Comparison of ENCODE assay signal across 31 mouse cellular contexts in genomic region chr6:94664000-94664399, GRCm38 (mm10). TPM values are rescaled to one million over a fixed set of nuclear protein-coding genes. Genes with fewer than 3 reads are reported as not detected.
DNase-seq lines count a peak whose midpoint lies in the region; ATAC-seq lines count a peak whose summit lies in the region.
"Had no signal": no experiment of that assay in that cellular context is flagged by ENCODE, and none has a peak within 500 bp of the region (broad histone marks: within the 10 kb centered on the region; RNA-seq: fewer than 3 reads in every experiment).

No protein-coding gene starts in this region.

- no peak overlapping the region for H3K4me2 ChIP-seq in kidney, embryonic 15.5 days
- H3K4me2 ChIP-seq: embryonic facial prominence, embryonic 12.5 days; heart, embryonic 13.5 days; liver, embryonic 15.5 days; midbrain, embryonic 12.5 days; neural tube, embryonic 12.5 days had no signal

- no peak for DNase-seq in kidney, adult 18-20 months
- DNase-seq in induced T-regulatory cell, adult 2 months (ENCODE audit: low read depth) = peak; percentile 55
- peak; percentile 53 to 78 for DNase-seq in kidney, postnatal 25 days
- no peak for DNase-seq in embryo, embryonic 10 days (ENCODE audit: low spot score)
- no peak for DNase-seq in urinary bladder, postnatal 14 days (ENCODE audit: low spot score)
- DNase-seq: adrenal gland, postnatal 10 days; B cell, adult 2 months; cerebellum, adult 11 months; cerebellum, adult 9-10 months; cerebellum, postnatal 36 days; embryo, embryonic 11 days; heart, postnatal 14 days; left cerebral cortex, postnatal 4 days; lung, postnatal 4 days; right cerebral cortex, adult 18-20 months; thymus, adult 2 months; thymus, postnatal 36 days had no signal

- peak overlapping the region; percentile 43 for H3K27ac ChIP-seq in kidney, embryonic 15.5 days
- H3K27ac ChIP-seq: embryonic facial prominence, embryonic 12.5 days; heart, embryonic 13.5 days; hindbrain, postnatal 0 days; layer of hippocampus, adult 2 months; liver, embryonic 15.5 days; midbrain, embryonic 12.5 days; neural tube, embryonic 12.5 days had no signal

- no peak overlapping the region for H3K4me3 ChIP-seq in kidney, embryonic 15.5 days (replicated peaks)
- H3K4me3 ChIP-seq: embryonic facial prominence, embryonic 12.5 days; heart, embryonic 13.5 days; layer of hippocampus, adult 2 months; liver, embryonic 15.5 days; megakaryocyte, embryonic 14.5 days; midbrain, embryonic 12.5 days; myocyte; neural tube, embryonic 12.5 days had no signal

- H3K27me3 ChIP-seq in kidney, embryonic 15.5 days = no peaks in the 10 kb centered on the region
- H3K27me3 ChIP-seq: embryonic facial prominence, embryonic 12.5 days; heart, embryonic 13.5 days; liver, embryonic 15.5 days; midbrain, embryonic 12.5 days; neural tube, embryonic 12.5 days had no signal

- peaks cover 62% of the 10 kb centered on the region for H3K4me1 ChIP-seq in kidney, embryonic 15.5 days
- H3K4me1 ChIP-seq: megakaryocyte, embryonic 14.5 days had no signal

- ATAC-seq in kidney, embryonic 15.5 days (replicated peaks; ENCODE audit: low FRiP score) = no peak; the same call in 1 of the 2 replicates
- ATAC-seq in CD4-positive, CD25-positive, alpha-beta regulatory T cell, adult 4 months = peak; percentile 3
- ATAC-seq: forebrain, embryonic 14.5 days; hindbrain, postnatal 0 days; intestine, postnatal 0 days had no signal

- H3K9ac ChIP-seq in kidney, embryonic 15.5 days = no peak overlapping the region
- H3K9ac ChIP-seq: embryonic facial prominence, embryonic 12.5 days; heart, embryonic 13.5 days; liver, embryonic 15.5 days; midbrain, embryonic 12.5 days; neural tube, embryonic 12.5 days had no signal

- 40% methylated on average over 6 of the region's 6 CpGs for WGBS in kidney, embryonic 15.5 days

- H3K36me3 ChIP-seq in kidney, embryonic 15.5 days = no peaks in the 10 kb centered on the region
- H3K36me3 ChIP-seq: liver, embryonic 15.5 days had no signal

- H3K9me3 ChIP-seq in kidney, embryonic 15.5 days (replicated peaks) = no peaks in the 10 kb centered on the region
- H3K9me3 ChIP-seq: embryonic facial prominence, embryonic 12.5 days; G1E; heart, embryonic 13.5 days; liver, embryonic 15.5 days; megakaryocyte, embryonic 14.5 days; midbrain, embryonic 12.5 days; neural tube, embryonic 12.5 days had no signal

RNA-seq across cellular contexts. Expression of gene Lrig1, which starts 36.0 kb away (rescaled TPM):
- polyA plus RNA-seq in kidney, embryonic 15.5 days (2015; fragmentation: Nextera tagmentation; extraction: Ambion mirVana) = 7.3 and 8.1 TPM in 2 replicates
- polyA plus RNA-seq in CD4-positive, CD25-positive, alpha-beta regulatory T cell, adult 4 months (2017; shearing (Covaris generic)) = 10 to 100 TPM; 30.8 to 38.6 TPM

Comparison
In these comparisons a context has a peak if more than half of its experiments do, and no peak if none do; other contexts are left out.
1. DNase-seq: peak in induced T-regulatory cell, adult 2 months (single experiment) and kidney, postnatal 25 days (2 of 2); none in kidney, adult 18-20 months (single experiment), embryo, embryonic 10 days (single experiment) and urinary bladder, postnatal 14 days (single experiment).